Mouse (Mus musculus): ENCODE data around the gene Polr2e.

GRCm38 (mm10) chr10:80050244-80050643 is 10.6 kb upstream of the Polr2e start:
- TF ChIP-seq CTCF (IDR thresholded peaks at IDR 0.05; ENCODE audit: low read depth) (no peak), EP300 (IDR thresholded peaks at IDR 0.05; ENCODE audit: low read depth) (no peak)

Data from liver, postnatal 0 days (tissue).